Mouse (Mus musculus) common myeloid progenitor, adult 5-6 weeks (primary cell): ENCODE measurements around the gene Atp2b2. TPM values are rescaled to one million over a fixed set of nuclear protein-coding genes. Genes with fewer than 3 reads are reported as not detected.
A peak's percentile ranks its signal among the peaks of the same experiment; 100 is the strongest.

Experiments
- ATAC-seq: replicated peaks from 2 replicates; pipeline ENCODE4 v1.8.0; 2016; ENCODE audit warnings: low read depth, mild to moderate bottlenecking, moderate TSS enrichment, inconsistent platforms; ENCODE audit not compliant: poor library complexity, severe bottlenecking
- total RNA-seq: library from RNA; stranded (forward); fragments of 200-1000, 187-1606 nt; gene quantifications from 2 replicates; pipeline ENCODE4 v1.2.3, GENCODE M21; 2017

Gene Atp2b2
- total RNA-seq, 1 experiment from 2014 or later, result not detected

GRCm38 (mm10) chr6:113892091-113892674, 150.2 kb downstream of the Atp2b2 start:
- ATAC-seq, result no peak

- no peak for ATAC-seq
These were observed 151.0 kb downstream of the Atp2b2 start for GRCm38 (mm10) chr6:113891225-113891967.

DNA sequence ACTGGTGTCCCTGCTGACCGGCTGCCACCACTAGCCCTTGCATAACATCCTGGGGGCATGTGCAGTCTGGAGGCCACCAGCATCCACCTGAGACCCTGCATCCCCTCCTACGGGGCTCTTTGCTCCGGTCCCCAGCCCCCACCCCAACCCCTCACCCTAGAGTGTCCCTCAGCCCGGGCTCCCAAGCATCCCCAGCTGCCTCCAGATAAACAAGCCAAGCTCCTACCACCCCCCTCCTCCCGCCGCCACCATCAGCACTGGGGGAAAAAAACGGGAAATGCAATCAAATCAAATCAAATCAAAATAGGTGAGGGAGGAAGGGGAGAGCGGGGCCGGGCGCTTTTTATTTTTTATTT, 151.6 kb downstream of the Atp2b2 start:
- ATAC-seq, result no peak

DNA sequence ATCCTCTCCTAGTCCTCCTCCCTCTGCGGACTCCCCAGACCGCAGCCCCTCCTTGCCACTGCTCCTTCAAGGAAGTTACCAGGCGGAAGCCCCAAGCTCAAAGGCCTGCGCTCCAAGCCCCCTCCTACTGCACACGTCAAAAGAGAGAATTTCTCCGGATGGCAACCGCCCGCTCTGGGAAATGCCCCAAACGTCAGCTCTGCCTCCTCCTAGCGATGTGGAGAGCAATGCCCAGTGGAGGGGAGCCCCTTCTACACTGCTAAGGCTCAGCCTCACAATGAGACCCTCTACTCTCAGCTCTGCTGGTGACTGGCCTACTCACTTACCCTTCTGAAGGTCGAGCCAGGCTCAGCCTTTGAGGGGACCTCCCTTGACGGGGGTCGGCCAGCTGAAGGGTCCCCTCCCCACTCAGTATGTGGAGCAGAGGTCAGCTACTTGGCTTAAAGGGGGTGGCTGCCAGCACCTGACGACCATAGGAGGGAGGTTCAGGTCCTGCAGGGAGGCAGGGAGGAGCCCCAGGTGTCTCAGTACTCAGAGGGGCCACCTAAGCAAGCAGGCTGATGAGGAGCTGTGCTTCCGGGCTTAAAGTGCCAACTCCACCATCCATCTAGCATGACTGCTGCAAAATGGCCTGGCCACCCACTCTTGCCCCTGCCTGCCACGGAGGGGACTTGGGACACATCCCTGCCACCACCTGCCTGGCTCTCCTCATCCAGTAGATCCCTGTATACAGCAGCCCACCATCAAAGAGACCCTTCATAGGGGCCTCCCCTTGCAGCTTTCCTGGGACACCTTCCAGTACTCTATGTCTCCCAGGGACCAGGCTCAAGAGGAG, 152.2 kb downstream of the Atp2b2 start:
- ATAC-seq, result no peak

DNA sequence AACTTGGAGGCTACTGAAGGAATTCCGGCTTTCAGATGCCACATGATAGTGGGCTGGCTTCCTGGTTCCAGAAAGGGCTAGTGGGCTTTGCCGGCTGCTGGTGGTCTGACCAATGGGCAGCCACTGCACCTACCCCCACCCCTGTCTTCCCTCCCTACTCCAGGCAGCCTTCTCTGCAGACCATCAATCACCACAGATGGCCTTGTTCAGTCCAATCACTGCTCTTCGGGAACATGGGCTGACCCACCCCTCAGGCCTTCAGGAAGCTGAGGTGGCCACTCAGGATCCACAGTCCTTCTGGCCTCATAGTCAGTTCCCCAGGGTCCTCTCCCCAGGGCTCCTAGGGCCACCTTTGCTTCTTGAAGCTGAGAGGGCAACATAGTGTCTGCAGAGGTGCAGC, 153.2 kb downstream of the Atp2b2 start:
- ATAC-seq, result no peak

DNA sequence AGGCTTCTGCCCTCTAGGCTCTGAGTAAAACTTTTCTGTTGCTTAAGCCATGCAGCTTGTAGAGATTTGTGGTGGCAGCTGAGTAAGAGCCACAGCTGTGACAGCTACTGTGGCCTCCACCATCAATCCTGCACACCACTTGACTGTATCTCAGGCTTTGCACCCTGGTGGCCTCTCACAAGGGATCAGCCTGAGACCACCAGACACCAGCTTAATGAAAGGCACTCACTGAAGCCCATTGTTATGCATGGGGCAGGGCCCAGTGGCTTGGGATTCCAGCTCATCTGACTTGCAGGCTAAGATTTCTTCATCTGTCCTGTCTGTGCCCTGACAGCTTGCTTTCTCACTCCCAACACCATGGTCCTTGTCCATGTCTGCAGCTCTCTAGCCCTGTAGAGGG, 155.5 kb downstream of the Atp2b2 start:
- ATAC-seq, result no peak

GRCm38 (mm10) chr6:113884806-113885205, 157.6 kb downstream of the Atp2b2 start:
- ATAC-seq, result no peak

- no peak for ATAC-seq
These were observed 159.2 kb downstream of the Atp2b2 start for GRCm38 (mm10) chr6:113883225-113883624.

- ATAC-seq, result no peak
These were observed 160.0 kb downstream of the Atp2b2 start for GRCm38 (mm10) chr6:113882396-113882795.

DNA sequence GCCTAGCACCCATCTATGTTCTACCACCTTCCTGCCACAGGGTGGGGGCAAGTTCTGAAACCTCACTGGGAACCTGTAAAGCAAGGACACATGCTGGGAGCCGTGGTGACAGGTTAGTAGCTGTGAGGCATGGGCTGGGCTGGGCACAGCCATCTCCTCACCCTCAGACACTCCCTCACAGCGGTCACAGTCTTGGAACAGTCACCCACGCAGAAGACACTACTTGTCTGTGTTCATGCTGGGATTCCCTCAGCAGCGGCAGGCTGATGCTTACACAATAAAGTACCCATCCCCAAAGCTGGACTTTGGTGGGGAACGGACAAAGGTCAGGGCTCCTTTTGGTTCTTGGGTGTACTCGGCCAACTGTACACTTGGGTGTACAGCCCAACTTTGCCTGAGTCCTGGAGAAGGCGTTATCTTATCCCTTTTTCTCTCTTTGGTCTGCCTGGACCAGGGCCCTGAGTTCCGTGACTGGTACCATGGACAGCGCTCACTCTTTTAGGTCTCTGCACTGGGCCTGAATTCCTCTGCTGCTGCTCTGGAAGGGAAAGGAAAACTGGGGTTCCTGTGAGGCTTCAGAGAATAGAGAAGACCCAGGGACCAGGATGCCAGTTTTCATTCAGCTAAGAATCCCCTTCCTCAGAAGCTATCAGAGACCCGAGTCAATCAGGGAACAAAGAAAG, 160.7 kb downstream of the Atp2b2 start:
- ATAC-seq, result 0 out of 2 replicates have a peak, but pooled peaks have one; percentile 47

DNA sequence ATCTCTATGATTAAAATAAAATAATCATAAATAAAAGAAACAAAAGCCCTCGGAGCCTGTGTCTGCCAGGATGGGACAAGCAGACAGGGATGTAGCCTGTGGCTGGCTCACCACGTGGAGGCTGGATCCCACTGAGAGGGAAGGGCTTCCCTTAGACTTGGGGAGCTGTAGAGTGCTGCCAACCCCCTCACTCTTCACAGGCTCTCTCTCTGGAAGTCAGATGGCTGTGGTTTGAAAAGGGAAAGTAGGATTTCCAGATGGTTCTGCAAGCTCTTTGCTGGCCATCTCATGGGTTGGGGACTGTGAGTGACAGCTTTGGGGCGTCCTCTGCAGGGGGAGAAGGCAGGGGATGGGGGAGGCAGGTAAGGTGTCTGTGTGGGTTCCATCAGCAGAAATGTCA, 163.0 kb downstream of the Atp2b2 start:
- no peak for ATAC-seq

DNA sequence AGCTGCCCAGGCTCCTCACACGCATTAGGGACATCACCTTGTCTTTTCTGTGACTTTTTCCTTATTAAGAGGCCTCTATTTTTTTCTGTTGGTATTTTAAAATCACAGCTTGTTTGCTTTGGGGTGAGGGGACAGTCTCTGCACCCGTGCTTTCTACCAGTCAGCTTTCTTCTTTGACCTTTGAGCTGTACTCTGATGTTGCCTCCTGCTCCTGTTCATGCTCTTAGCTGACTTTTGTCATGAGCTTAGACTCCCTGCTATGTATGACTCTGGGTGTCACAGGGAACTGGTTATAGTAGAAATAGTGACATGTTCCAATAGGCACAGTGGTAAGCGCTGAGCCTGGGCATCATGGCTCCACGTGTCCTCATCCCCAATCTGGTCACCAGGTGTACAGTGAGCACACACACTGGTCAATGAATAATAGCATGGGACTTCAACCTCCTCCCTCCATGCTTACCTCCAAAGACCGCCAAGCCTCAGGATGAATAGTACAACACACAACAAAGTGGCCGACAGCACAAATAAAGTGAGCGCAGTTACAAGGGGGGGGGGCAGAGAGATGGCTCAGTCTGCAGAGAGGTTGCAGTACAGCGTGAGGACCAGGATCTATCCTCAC, 163.8 kb downstream of the Atp2b2 start:
- no peak for ATAC-seq

DNA sequence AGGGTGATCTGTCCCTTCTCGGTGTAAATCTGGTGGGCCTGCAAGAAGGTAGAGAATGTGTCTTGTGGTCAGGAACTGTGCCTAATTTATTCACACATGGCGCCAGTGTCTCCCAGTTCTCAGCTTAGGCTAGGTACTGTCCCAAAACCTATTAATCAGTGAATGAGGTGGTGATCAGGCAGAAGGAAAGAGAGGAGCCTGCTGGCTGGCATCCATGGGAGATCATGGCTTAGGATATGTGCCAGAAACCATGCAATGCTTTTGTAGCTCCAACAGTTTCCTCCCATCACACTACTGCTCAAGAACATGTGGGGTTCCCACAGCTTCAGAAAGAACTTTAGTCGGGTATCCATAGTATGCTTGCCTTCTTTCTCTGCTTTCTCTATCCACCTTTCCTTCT, 165.8 kb downstream of the Atp2b2 start:
- no peak for ATAC-seq

DNA sequence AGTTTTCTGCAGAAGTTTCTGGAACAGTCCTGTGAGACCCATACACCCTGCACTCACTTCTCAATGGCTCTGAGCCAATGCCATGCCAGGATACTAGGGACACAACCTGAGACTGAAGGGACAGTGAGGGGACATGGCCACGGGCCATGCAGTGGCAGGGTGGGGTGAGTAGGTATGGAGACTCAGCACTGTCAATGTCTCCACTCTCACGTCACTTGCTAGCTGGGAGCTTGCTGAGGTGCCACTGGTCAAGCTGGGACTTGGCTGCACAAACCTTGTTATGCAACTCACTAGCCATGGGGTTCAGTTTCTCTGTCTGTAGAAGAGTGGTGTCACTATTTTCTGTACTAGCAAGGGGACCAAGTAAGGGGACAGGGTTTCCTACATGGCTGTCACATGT, 167.2 kb downstream of the Atp2b2 start:
- ATAC-seq, result no peak

GRCm38 (mm10) chr6:113872654-113873053, 169.8 kb downstream of the Atp2b2 start:
- ATAC-seq, result no peak

DNA sequence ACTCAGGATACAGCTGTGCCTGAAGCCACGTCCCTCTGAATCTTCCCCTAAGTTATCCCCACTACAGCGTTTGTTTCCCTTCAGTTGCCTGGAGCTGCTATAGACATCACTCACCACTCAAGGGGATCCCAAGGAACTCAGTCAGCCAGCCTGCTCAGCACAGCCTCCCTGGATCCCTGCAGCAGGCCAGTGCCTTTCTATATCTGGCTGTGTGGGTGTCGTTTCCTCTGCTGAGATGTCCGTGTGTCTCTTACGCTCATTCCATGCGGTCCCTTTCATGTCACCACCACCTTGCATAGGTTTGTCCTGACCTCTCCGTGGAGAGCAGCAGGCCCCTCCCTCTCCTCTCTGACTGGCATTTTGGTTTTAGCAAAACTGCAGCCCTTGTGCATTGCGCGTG, 171.6 kb downstream of the Atp2b2 start:
- no peak for ATAC-seq

DNA sequence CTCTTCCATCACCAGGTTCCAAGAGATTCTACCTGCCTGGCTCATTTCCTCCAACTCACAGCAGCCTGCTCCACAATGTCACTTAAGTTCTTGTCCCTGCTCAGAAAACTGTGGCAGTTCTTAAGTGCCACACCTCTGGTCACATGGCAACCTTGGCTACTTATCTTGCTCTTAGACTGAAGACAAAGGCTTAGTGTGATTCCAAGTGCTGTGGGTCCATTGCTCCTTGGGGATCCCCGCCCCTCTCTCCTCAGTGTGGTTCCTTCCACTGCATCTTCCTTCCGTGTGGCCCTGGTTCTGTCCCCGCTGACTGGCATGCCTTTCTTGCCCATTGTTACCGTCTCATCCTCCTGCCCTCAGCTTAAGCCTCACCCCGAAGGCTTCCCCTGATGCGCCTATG, 173.9 kb downstream of the Atp2b2 start:
- no peak for ATAC-seq

DNA sequence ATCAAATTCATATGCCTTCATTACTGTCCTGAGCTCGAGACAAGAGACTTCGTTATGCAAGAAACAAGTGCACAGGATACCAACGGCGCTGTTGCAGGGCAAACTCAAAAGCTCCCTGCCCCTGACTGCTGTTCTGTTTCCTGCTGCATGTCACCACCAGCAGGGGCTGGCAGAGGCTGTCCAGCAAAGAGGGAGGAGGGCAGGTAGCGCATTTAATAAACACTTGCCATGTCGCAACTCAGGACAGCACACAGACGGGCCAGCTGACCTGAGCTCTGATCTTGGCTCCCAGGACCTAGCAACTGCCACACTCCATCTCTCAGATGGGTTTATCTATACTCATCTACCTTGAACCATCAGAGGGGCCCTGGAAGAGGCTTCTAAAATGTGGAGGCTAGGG, 176.7 kb downstream of the Atp2b2 start:
- no peak for ATAC-seq

DNA sequence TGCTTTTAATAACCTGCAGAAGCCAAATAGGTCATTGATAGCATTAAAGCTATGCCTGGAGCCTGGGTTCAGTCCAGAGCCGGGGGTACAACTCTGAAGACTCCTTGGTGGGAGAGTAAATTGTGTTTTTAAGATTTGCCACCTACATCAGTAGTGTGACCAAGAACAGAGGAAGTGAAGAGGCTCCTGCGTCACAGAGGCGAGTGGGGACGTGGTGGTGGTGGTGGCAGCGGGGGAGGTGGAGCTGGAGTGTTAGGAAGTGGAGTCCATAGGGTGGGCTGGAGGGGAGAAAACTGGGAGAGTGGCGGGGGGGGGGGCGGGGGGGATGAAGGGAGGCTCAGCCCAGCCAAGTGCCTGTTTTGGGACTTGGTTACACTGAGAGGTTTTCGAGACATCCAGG, 177.6 kb downstream of the Atp2b2 start:
- ATAC-seq, result no peak

DNA sequence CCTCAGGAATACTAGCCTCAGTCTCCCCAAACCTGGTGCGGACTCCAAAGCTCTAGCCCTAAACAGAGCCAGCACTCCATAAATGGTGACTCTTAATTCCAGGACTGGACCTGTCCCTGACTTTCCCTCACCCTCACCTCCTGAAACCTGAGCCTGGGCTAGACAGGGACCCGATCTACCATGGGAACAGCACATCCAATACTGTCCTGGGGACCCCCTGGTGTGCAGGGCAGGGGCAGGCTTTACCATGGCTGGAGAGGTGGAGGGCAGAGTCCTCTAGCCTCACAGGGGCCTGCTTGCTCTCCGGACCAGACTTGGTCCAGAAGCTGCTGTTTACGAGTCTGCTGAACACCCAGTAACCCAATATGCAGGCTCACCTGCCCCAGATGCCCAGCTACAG, 179.5 kb downstream of the Atp2b2 start:
- no peak for ATAC-seq
